Mouse (Mus musculus): ENCODE measurements at regions not wholly inside any gene's neighbourhood (a gene's known extent, or its start where the extent isn't known, plus 50 kb on each side); places are given as distances from the start of the nearest gene placed in this dataset.

DNA sequence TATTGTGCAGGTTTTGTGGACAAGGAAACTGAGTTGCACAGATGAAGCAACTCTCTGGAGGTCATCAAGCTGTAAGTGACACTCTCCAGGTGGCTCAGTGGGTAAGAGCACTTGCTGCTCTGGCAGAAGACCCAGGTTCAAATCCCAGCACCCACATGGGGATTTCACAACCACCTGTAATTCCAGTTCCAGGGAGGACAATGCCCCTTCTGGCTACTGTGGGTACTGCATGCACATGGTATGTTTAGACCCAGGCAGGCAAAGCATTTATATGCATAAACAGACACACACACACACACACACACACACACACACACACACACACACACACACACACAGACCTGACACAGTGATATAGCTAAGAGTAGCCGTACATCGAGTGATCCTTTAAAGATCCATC lies 80.6 kb upstream of the Arid5b start:
- no peak for TF ChIP-seq CTCF (IDR thresholded peaks at IDR 0.05; ENCODE audit: low read depth)
- no peak for TF ChIP-seq EP300 (IDR thresholded peaks at IDR 0.05; ENCODE audit: low read depth)
